Mouse (Mus musculus): ENCODE data around the gene Sec31b. TPM values are rescaled to one million over a fixed set of nuclear protein-coding genes. Genes with fewer than 3 reads are reported as not detected.

Gene Sec31b
- total and polyA plus RNA-seq, 3 experiments, result 0.16 to 0.98 (median 0.37) TPM

- 0 out of 2 replicates have a peak, but pooled peaks have one; percentile 45 for ATAC-seq (ENCODE audit: extremely low read depth, insufficient number of reproducible peaks, low FRiP score, poor library complexity, severe bottlenecking)
- peaks cover 5% of the 10 kb centered on the region for H3K4me1 ChIP-seq (ENCODE audit: insufficient read depth, low read depth, low read length)
- no peak overlapping the region for H3K4me3 ChIP-seq (ENCODE audit: low read depth, low read length)
- peak; percentile 38 for DNase-seq (ENCODE audit: low spot score)
- H3K27me3 ChIP-seq (ENCODE audit: insufficient read depth, low read length), result peaks cover 11% of the 10 kb centered on the region; the same call in 1 of the 2 replicates
- TF ChIP-seq GATA1 (IDR thresholded peaks at IDR 0.05; ENCODE audit: borderline replicate concordance, low read length) (no peak), CTCF (IDR thresholded peaks at IDR 0.05; ENCODE audit: low read depth, low read length) (peak; percentile 91), GATA2 (IDR thresholded peaks at IDR 0.05; ENCODE audit: borderline replicate concordance, low read depth, low read length) (no peak), TAL1 (conservative IDR thresholded peaks at IDR 0.05; ENCODE audit: low read depth, low read length) (no peak), POLR2AphosphoS5 (IDR thresholded peaks at IDR 0.05; ENCODE audit: insufficient replicate concordance, low read depth, low read length) (no peak)
- no peaks in the 10 kb centered on the region for H3K9me3 ChIP-seq (replicated peaks)
- no peaks in the 10 kb centered on the region for H3K36me3 ChIP-seq (replicated peaks)
Measured at GRCm38 (mm10) chr19:44487266-44487665, 58.4 kb downstream of the Sec31b start.

GRCm38 (mm10) chr19:44476541-44476940 is 69.1 kb downstream of the Sec31b start:
- DNase-seq (ENCODE audit: low spot score) (no peak), ATAC-seq (ENCODE audit: extremely low read depth, insufficient number of reproducible peaks, low FRiP score, poor library complexity, severe bottlenecking) (no peak)
- H3K27me3 ChIP-seq (ENCODE audit: insufficient read depth, low read length), result 0 out of 2 replicates have a peak, but pooled peaks cover 8% of the 10 kb centered on the region
- H3K4me1 ChIP-seq (ENCODE audit: insufficient read depth, low read depth, low read length), result no peaks in the 10 kb centered on the region
- TF ChIP-seq GATA2 (IDR thresholded peaks at IDR 0.05; ENCODE audit: borderline replicate concordance, low read depth, low read length) (no peak), CTCF (IDR thresholded peaks at IDR 0.05; ENCODE audit: low read depth, low read length) (no peak), GATA1 (IDR thresholded peaks at IDR 0.05; ENCODE audit: borderline replicate concordance, low read length) (no peak), TAL1 (conservative IDR thresholded peaks at IDR 0.05; ENCODE audit: low read depth, low read length) (no peak), POLR2AphosphoS5 (IDR thresholded peaks at IDR 0.05; ENCODE audit: insufficient replicate concordance, low read depth, low read length) (no peak)
- no peaks in the 10 kb centered on the region for H3K36me3 ChIP-seq (replicated peaks)
- no peak overlapping the region for H3K4me3 ChIP-seq (ENCODE audit: low read depth, low read length)
- no peaks in the 10 kb centered on the region for H3K9me3 ChIP-seq (replicated peaks)

- no peaks in the 10 kb centered on the region for H3K36me3 ChIP-seq (replicated peaks)
- no peak for TF ChIP-seq GATA1 (IDR thresholded peaks at IDR 0.05; ENCODE audit: borderline replicate concordance, low read length)
- TF ChIP-seq TAL1 (conservative IDR thresholded peaks at IDR 0.05; ENCODE audit: low read depth, low read length), result no peak
- TF ChIP-seq GATA2 (IDR thresholded peaks at IDR 0.05; ENCODE audit: borderline replicate concordance, low read depth, low read length), result no peak
- TF ChIP-seq CTCF (IDR thresholded peaks at IDR 0.05; ENCODE audit: low read depth, low read length), result no peak
- no peak for TF ChIP-seq POLR2AphosphoS5 (IDR thresholded peaks at IDR 0.05; ENCODE audit: insufficient replicate concordance, low read depth, low read length)
- no peak overlapping the region for H3K4me3 ChIP-seq (ENCODE audit: low read depth, low read length)
- 0 out of 2 replicates have a peak, but pooled peaks cover 8% of the 10 kb centered on the region for H3K27me3 ChIP-seq (ENCODE audit: insufficient read depth, low read length)
- H3K4me1 ChIP-seq (ENCODE audit: insufficient read depth, low read depth, low read length), result no peaks in the 10 kb centered on the region
- ATAC-seq (ENCODE audit: extremely low read depth, insufficient number of reproducible peaks, low FRiP score, poor library complexity, severe bottlenecking) (no peak), DNase-seq (ENCODE audit: low spot score) (no peak)
- H3K9me3 ChIP-seq (replicated peaks), result no peaks in the 10 kb centered on the region
Measured at GRCm38 (mm10) chr19:44475268-44475667, 70.4 kb downstream of the Sec31b start.

GRCm38 (mm10) chr19:44474158-44474557 is 71.5 kb downstream of the Sec31b start:
- Histone ChIP-seq H3K9me3 (replicated peaks) (no peaks in the 10 kb centered on the region), H3K4me1 (ENCODE audit: insufficient read depth, low read depth, low read length) (no peaks in the 10 kb centered on the region), H3K4me3 (ENCODE audit: low read depth, low read length) (no peak overlapping the region), H3K36me3 (replicated peaks) (no peaks in the 10 kb centered on the region), H3K27me3 (ENCODE audit: insufficient read depth, low read length) (0 out of 2 replicates have a peak, but pooled peaks cover 8% of the 10 kb centered on the region)
- peak; percentile 39 for DNase-seq (ENCODE audit: low spot score)
- TF ChIP-seq GATA1 (IDR thresholded peaks at IDR 0.05; ENCODE audit: borderline replicate concordance, low read length) (no peak), POLR2AphosphoS5 (IDR thresholded peaks at IDR 0.05; ENCODE audit: insufficient replicate concordance, low read depth, low read length) (no peak), TAL1 (conservative IDR thresholded peaks at IDR 0.05; ENCODE audit: low read depth, low read length) (no peak), CTCF (IDR thresholded peaks at IDR 0.05; ENCODE audit: low read depth, low read length) (peak; percentile 96), GATA2 (IDR thresholded peaks at IDR 0.05; ENCODE audit: borderline replicate concordance, low read depth, low read length) (no peak)
- ATAC-seq (ENCODE audit: extremely low read depth, insufficient number of reproducible peaks, low FRiP score, poor library complexity, severe bottlenecking), result no peak

Other genes starting within 250 kb of the Sec31b start
- gene Scd4, start 212.8 kb downstream of the Sec31b start, total RNA-seq (2014; fragmentation: Nextera tagmentation), result 0.23 TPM in 1 of 2 replicates, not detected in the other
- gene Scd4, start 212.8 kb downstream of the Sec31b start, total RNA-seq (2017), result 0.44 and 0.76 TPM in 2 replicates
- gene Scd4, start 212.8 kb downstream of the Sec31b start, polyA plus RNA-seq (2012), result 0.10 and 0.13 TPM in 2 replicates
- 0.38 and 0.63 TPM in 2 replicates for gene Scd1, start 138.0 kb downstream of the Sec31b start, total RNA-seq (2014; fragmentation: Nextera tagmentation)
- gene Scd1, start 138.0 kb downstream of the Sec31b start, total RNA-seq (2017), result 5.6 and 6.4 TPM in 2 replicates
- 6.6 TPM in 2 replicates for gene Scd1, start 138.0 kb downstream of the Sec31b start, polyA plus RNA-seq (2012)
- not detected in 2 replicates for gene Wnt8b, start 52.4 kb downstream of the Sec31b start, total RNA-seq (2014; fragmentation: Nextera tagmentation)
- 0.05 TPM in 1 of 2 replicates, not detected in the other for gene Wnt8b, start 52.4 kb downstream of the Sec31b start, total RNA-seq (2017)
- gene Wnt8b, start 52.4 kb downstream of the Sec31b start, polyA plus RNA-seq (2012), result not detected in 2 replicates
- not detected in 2 replicates for gene Gm20538, start 7.0 kb upstream of the Sec31b start, total RNA-seq (2014; fragmentation: Nextera tagmentation)
- gene Gm20538, start 7.0 kb upstream of the Sec31b start, total RNA-seq (2017), result not detected in 2 replicates
- gene Gm20538, start 7.0 kb upstream of the Sec31b start, polyA plus RNA-seq (2012), result not detected in 2 replicates
- 93.1 and 136 TPM in 2 replicates for gene Ndufb8, start 9.6 kb upstream of the Sec31b start, total RNA-seq (2014; fragmentation: Nextera tagmentation)
- 362 and 370 TPM in 2 replicates for gene Ndufb8, start 9.6 kb upstream of the Sec31b start, total RNA-seq (2017)
- 214 and 238 TPM in 2 replicates for gene Ndufb8, start 9.6 kb upstream of the Sec31b start, polyA plus RNA-seq (2012)
- gene Hif1an, start 17.0 kb upstream of the Sec31b start, total RNA-seq (2014; fragmentation: Nextera tagmentation), result 11.7 and 12.5 TPM in 2 replicates
- gene Hif1an, start 17.0 kb upstream of the Sec31b start, total RNA-seq (2017), result 7.4 and 9.9 TPM in 2 replicates
- 14.2 and 15.0 TPM in 2 replicates for gene Hif1an, start 17.0 kb upstream of the Sec31b start, polyA plus RNA-seq (2012)
- not detected in 2 replicates for gene Pax2, start 210.2 kb upstream of the Sec31b start, total RNA-seq (2014; fragmentation: Nextera tagmentation)
- 0.27 TPM in 1 of 2 replicates, not detected in the other for gene Pax2, start 210.2 kb upstream of the Sec31b start, total RNA-seq (2017)
- gene Pax2, start 210.2 kb upstream of the Sec31b start, polyA plus RNA-seq (2012), result not detected in 2 replicates